Mouse (Mus musculus): ENCODE results near the gene Map2.

GRCm38 (mm10) chr1:66192401-66192800 lies 17.3 kb downstream of the Map2 start:
- TF ChIP-seq CTCF (IDR thresholded peaks at IDR 0.05; ENCODE audit: extremely low read depth, insufficient read depth, insufficient read length, insufficient replicate concordance) (no peak), POLR2A (IDR thresholded peaks at IDR 0.05; ENCODE audit: low read depth, low read length) (no peak)
